Mouse (Mus musculus): ENCODE measurements around the gene Hsd17b13.

Gene Hsd17b13

DNA sequence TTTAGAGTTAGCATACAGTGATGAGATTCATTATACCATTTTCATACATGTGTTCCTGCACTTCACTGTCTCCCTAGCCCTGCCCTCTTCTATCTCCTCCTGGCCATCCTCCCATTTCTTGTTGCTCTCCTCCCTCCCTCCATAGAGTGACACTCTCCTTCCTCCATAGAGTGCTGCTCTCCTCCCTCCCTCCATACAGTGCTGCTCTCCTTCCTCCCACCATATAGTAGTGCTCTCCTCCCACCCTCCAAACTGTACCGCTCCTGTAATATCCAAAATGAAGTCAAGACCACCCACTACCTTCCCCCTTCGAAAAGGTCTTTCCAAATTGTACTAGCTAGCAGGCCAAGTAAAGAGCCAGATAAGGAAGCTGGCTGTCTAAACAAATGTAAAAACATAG is 53.5 kb downstream of the Hsd17b13 start:
- no peak for DNase-seq (ENCODE audit: low read depth, low spot score)

GRCm38 (mm10) chr5:103923101-103923500 is 54.1 kb downstream of the Hsd17b13 start:
- no peak for DNase-seq (ENCODE audit: low read depth, low spot score)

GRCm38 (mm10) chr5:103922436-103922835 is 54.8 kb downstream of the Hsd17b13 start:
- DNase-seq (ENCODE audit: low read depth, low spot score): no peak

DNA sequence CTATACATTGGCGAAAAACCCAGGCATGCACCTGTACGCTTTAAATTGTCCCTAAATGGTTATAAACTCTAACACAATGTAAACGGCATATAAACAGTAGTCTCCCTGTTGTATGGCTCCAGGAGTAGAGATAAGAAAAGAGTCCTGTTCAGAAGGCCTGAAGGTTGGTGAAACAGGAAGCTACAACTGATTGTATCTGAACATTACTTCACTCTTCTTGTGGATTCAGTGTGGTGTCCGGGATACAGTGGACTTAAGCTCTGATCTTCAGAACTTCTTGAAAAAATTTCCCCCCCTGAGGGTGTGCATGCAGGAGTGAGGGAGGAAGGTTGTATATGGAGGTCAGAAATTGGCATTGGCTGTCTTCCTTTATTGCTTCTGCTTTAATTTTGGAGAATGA is 57.7 kb downstream of the Hsd17b13 start:
- DNase-seq (ENCODE audit: low read depth, low spot score): no peak

- DNase-seq (ENCODE audit: low read depth, low spot score): no peak
Measured at GRCm38 (mm10) chr5:103918233-103918632, 59.0 kb downstream of the Hsd17b13 start.

DNA sequence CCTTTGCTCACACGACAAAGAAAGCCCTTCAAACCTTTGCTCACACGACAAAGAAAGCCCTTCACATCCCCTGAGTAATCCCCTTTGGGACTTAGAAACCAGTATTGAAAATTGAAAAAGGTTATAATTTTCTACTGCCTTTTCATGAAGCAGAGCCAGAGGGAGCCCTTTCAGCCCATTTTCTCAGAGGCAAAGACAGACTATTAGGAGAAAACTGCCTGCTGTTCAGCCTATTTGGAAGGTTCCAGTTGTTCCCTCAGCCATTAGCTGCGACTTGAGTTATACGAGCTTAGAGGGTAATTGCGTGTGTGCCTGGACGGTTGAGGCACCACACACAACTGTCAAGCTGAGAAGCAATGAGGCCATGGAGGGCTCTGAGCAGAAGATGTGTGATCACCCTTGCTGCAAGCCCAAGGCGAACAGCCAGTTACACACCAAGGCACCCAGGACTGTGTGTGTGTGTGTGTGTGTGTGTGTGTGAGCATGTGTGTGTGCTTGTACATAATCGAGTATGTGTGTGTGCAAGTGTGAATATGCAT is 59.8 kb downstream of the Hsd17b13 start:
- DNase-seq (ENCODE audit: low read depth, low spot score): no peak

DNA sequence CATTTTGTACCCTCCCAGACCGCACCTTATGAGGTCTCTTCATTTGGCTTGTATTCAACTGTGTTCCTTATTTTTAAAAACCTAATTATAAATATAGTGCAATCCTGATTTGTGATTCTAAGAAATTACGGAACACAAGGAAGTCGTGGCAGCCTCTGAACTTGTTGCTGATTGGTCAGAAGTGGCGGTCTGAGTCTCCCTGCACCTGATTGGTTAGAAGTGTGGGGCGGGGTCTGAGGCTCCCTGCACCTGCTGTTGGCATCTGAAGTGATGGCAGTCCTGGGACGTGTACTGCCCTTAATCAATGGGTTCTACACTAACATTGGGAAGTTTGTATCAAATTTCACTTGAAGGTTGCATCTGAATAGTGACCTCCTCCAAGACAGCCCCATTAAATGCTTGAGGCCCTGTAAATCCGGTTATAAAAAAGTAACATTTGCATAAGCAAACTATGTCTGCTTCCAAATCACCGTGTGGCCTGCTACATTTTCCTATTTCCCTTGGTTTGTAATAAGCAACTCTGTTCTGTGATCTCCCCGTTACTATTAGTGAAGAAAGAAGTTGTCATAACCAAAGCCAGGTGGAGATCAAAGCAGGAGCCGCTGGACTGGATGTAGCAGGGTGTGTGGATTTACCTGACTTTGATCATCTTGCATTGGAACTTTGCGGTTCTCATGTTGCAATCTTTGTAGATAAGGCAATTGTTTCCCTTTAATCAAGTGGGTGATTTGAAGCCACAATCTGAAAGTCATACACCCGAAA is 60.4 kb downstream of the Hsd17b13 start:
- no peak for DNase-seq (ENCODE audit: low read depth, low spot score)

- no peak for DNase-seq (ENCODE audit: low read depth, low spot score)
Measured at GRCm38 (mm10) chr5:103914335-103915226, 62.6 kb downstream of the Hsd17b13 start.

DNA sequence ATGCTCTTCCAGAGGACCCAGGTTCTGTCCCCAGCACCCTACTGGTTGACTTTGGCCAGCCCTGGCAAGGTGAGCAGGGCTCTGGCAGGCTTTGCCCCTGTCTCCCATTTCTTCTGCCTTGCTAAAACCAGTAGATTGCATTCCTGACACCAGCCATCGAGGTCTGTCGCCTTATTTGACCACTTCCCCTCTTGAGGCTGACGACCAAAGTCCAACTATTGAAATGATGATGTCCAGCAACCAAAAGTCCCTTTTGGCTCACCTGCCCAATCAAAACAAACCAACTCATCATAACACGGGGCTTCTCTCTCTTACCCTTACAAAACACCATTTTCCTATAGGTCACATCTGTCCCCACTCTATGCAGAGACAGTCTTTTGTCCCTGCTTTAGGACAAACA is 64.1 kb downstream of the Hsd17b13 start:
- no peak for DNase-seq (ENCODE audit: low read depth, low spot score)

DNA sequence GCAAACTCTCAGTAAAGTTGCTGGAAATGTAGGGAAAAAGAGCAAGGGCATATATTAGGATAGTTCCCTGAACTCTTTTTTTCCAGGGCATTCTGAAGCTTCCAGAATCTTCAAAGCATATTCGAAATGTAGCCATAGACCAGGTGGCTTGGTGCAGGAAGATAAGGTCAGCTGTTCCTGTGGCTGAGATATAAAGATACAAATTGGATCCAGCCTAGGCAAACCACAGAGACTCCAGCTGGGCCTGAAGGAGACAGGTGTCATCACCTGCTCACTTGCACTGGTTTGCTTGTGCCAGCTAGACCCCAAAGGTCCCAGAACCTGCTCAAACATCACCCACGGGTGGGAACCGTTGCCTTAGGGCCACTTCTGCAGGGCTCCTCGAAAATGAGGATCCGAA is 65.7 kb downstream of the Hsd17b13 start:
- no peak for DNase-seq (ENCODE audit: low read depth, low spot score)

GRCm38 (mm10) chr5:103910748-103911409 is 66.3 kb downstream of the Hsd17b13 start, which contains the start of gene Klhl8:
Gene Klhl8, minus strand, starts transcription at chr5:103911259.
- peak; percentile 52 for DNase-seq (ENCODE audit: low read depth, low spot score)

- DNase-seq (ENCODE audit: low read depth, low spot score): no peak
Measured at GRCm38 (mm10) chr5:103910156-103910555, 67.1 kb downstream of the Hsd17b13 start.

DNA sequence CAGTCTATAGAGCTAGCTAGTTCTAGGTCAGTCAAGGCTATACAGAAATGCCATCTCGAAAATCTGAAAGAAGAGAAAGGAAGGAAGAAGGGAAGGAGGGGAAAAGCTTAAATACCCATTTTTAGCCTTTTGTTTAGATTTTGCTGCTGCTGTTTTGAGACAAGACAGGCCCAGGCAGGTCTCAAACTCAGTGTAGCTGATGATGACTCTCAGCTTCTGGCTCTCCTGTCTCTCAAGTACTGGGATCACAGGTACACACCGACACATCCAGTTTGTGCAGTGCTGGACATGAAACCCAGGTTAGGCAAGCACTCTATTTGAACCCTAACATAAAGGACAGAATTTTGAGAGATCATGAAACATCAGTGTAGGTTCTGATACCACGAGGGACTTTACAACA is 67.7 kb downstream of the Hsd17b13 start:
- DNase-seq (ENCODE audit: low read depth, low spot score): no peak

DNA sequence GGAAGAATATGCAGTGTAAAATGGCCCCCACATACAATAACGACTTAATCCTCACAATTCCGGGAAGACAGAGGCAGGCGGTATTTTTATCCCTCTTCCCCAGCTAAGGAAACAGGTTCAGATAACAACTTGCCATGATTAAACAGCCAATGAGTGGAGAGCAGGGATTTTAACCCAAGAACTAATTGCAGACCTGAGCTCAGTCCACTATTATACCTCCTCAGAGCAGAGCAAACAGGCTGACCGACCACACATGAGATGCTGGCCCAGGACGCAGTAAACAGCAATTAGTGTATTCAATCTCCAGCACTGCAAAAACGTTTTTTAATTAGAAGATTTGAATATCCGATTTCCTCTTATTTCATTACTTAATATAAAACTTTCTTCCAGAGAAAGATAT is 68.4 kb downstream of the Hsd17b13 start:
- DNase-seq (ENCODE audit: low read depth, low spot score): no peak

- no peak for DNase-seq (ENCODE audit: low read depth, low spot score)
Measured at GRCm38 (mm10) chr5:103907844-103908243, 69.4 kb downstream of the Hsd17b13 start.

DNA sequence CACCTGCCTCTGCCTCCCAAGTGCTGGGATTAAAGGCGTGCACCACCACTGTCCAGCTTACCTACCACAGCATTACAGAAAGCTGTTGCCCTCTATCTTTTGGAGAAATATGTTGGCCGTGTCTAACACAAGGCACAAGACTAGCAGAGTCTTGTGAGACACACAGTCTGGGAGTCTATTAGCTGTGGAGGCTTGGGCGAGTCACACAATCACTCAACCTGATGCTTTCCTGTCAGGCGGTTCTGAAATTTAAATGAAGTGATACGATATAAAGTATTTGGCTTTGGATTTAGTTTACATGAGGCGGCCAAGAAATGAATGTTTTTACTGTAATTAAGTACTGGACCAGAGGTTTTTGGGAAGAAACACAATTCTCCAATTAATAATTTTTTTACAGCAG is 71.0 kb downstream of the Hsd17b13 start:
- DNase-seq (ENCODE audit: low read depth, low spot score): no peak

Data from WW6 (cell line).